ENCODE assay signal across 8 mouse cellular contexts in genomic region chr2:168154090-168154881, GRCm38 (mm10). TPM values are rescaled to one million over a fixed set of nuclear protein-coding genes. Genes with fewer than 3 reads are reported as not detected.
DNase-seq lines count a peak whose midpoint lies in the region; ATAC-seq and TF ChIP-seq lines count a peak whose summit lies in the region.

No protein-coding gene starts in this region.

- H3K4me3 ChIP-seq in MEL (ENCODE audit: control insufficient read depth in 1 of 2, insufficient read depth in 1 of 2, low read depth in 2 of 2, low read length in 2 of 2), result peak overlapping the region; percentile 36 to 46
- peak overlapping the region; percentile 34 for H3K4me3 ChIP-seq in hindbrain, embryonic 10.5 days
- H3K4me3 ChIP-seq in lung, postnatal 0 days (ENCODE audit: low read depth, low read length), result no peak overlapping the region

- H3K27ac ChIP-seq in MEL (ENCODE audit: control insufficient read depth, low read depth, low read length), result 0 out of 2 replicates have a peak overlapping the region, but pooled peaks have one; percentile 46
- peak overlapping the region; percentile 91 for H3K27ac ChIP-seq in hindbrain, embryonic 10.5 days
- no peak overlapping the region; the same call in 1 of the 2 replicates for H3K27ac ChIP-seq in lung, postnatal 0 days (ENCODE audit: low read length)

- H3K79me2 ChIP-seq in MEL (ENCODE audit: control insufficient read depth, insufficient read depth, low read length, poor library complexity), result no peaks in the 10 kb centered on the region

- no peaks in the 10 kb centered on the region for H3K27me3 ChIP-seq in MEL (ENCODE audit: control insufficient read depth in 1 of 2, insufficient read depth in 2 of 2, low read length in 2 of 2)
- H3K27me3 ChIP-seq in hindbrain, embryonic 10.5 days (ENCODE audit: insufficient read depth, poor library complexity, severe bottlenecking), result peaks cover 37% of the 10 kb centered on the region
- no peaks in the 10 kb centered on the region for H3K27me3 ChIP-seq in lung, postnatal 0 days (replicated peaks; ENCODE audit: insufficient read depth, low read length)

- no peaks in the 10 kb centered on the region for H3K9me3 ChIP-seq in MEL (replicated peaks; ENCODE audit: insufficient read depth, low read length)
- H3K9me3 ChIP-seq in hindbrain, embryonic 10.5 days, result no peaks in the 10 kb centered on the region
- H3K9me3 ChIP-seq in lung, postnatal 0 days (ENCODE audit: low read length), result no peaks in the 10 kb centered on the region

- peak; percentile 90 for DNase-seq in MEL (ENCODE audit: low read depth, low spot score)
- peak; percentile 15 for DNase-seq in cerebellum, adult 8-10 months
- DNase-seq in hindbrain, embryonic 10.5 days (ENCODE audit: low spot score), result peak; percentile 94
- peak; percentile 82 for DNase-seq in layer of hippocampus, adult 9-11 months
- DNase-seq in lung, postnatal 0 days (ENCODE audit: low spot score), result peak; percentile 98
- peak; percentile 83 for DNase-seq in ovary, postnatal 14 days (ENCODE audit: low spot score)
- DNase-seq in thymus, postnatal 14 days, result peak; percentile 90

- H3K4me1 ChIP-seq in MEL (ENCODE audit: control insufficient read depth in 1 of 2, insufficient read depth in 2 of 2, low read length in 2 of 2), result peaks cover 0 to 7% of the 10 kb centered on the region in 2 experiments; a peak in 3 of 4 replicates
- peaks cover 43% of the 10 kb centered on the region for H3K4me1 ChIP-seq in hindbrain, embryonic 10.5 days (replicated peaks)
- no peaks in the 10 kb centered on the region for H3K4me1 ChIP-seq in lung, postnatal 0 days (ENCODE audit: insufficient read depth, low read depth, low read length)

- ATAC-seq in frontal cortex, adult (ENCODE audit: low TSS enrichment), result peak; percentile 70; the same call in 1 of the 2 replicates
- ATAC-seq in lung, postnatal 0 days, result peak; percentile 98

- TF ChIP-seq CTCF in MEL (IDR thresholded peaks at IDR 0.05 in 2 of 3, conservative IDR thresholded peaks at IDR 0.05 in 1 of 3; ENCODE audit: control insufficient read depth in 1 of 3, insufficient read depth in 1 of 3, low read depth in 2 of 3, low read length in 3 of 3, poor library complexity in 1 of 3, severe bottlenecking in 1 of 3), result peak; percentile 65 to 80 (median 69)
- peak; percentile 83 for TF ChIP-seq CTCF in lung, postnatal 0 days (IDR thresholded peaks at IDR 0.05)

- peaks cover 0 to 4% of the 10 kb centered on the region in 2 experiments; a peak in 1 of 4 replicates for H3K36me3 ChIP-seq in MEL (ENCODE audit: control insufficient read depth in 1 of 2, insufficient read depth in 2 of 2, low read length in 2 of 2)
- no peaks in the 10 kb centered on the region for H3K36me3 ChIP-seq in hindbrain, embryonic 10.5 days
- H3K36me3 ChIP-seq in lung, postnatal 0 days (ENCODE audit: insufficient read depth, low read length), result no peaks in the 10 kb centered on the region

- 20% methylated on average over 14 of the region's 14 CpGs for WGBS in hindbrain, embryonic 10.5 days
- WGBS in lung, postnatal 0 days, result 20% methylated on average over 13 of the region's 14 CpGs

- peak overlapping the region; percentile 11 for H3K4me2 ChIP-seq in lung, postnatal 0 days (replicated peaks; ENCODE audit: low read depth, low read length)

- peak overlapping the region; percentile 57 for H3K9ac ChIP-seq in MEL (ENCODE audit: control insufficient read depth, low read depth, low read length, poor library complexity, severe bottlenecking)
- no peak overlapping the region for H3K9ac ChIP-seq in lung, postnatal 0 days (replicated peaks; ENCODE audit: low read depth)

- TF ChIP-seq RAD21 in MEL (IDR thresholded peaks at IDR 0.05; ENCODE audit: low read depth, low read length), result peak; percentile 9

- TF ChIP-seq POLR2A in MEL (IDR thresholded peaks at IDR 0.05; ENCODE audit: control insufficient read depth in 1 of 2, insufficient read depth in 1 of 2, low read depth in 1 of 2, low read length in 2 of 2, poor library complexity in 1 of 2), result peak in 1 of 2 experiments; percentile 55; a peak in 1 of 4 replicates

- no peak; a peak in 1 of 4 replicates for TF ChIP-seq EP300 in MEL (IDR thresholded peaks at IDR 0.05; ENCODE audit: low read depth in 1 of 2, low read length in 2 of 2)
- peak; percentile 59 for TF ChIP-seq EP300 in lung, postnatal 0 days (IDR thresholded peaks at IDR 0.05)

TF ChIP-seq in MEL, 35 proteins besides CTCF, POLR2A, EP300 and RAD21:
- TF ChIP-seq CHD2 (IDR thresholded peaks at IDR 0.05; ENCODE audit: low read length) (no peak; the same call in 1 of the 2 replicates), MAZ (IDR thresholded peaks at IDR 0.05; ENCODE audit: low read depth, low read length) (peak; percentile 80; the same call in 1 of the 2 replicates), NELFE (IDR thresholded peaks at IDR 0.05; ENCODE audit: low read depth, low read length) (peak; percentile 45; the same call in 1 of the 2 replicates), MXI1 (IDR thresholded peaks at IDR 0.05; ENCODE audit: low read depth, low read length) (0 out of 2 replicates have a peak, but pooled peaks have one; percentile 15), POLR2AphosphoS5 (IDR thresholded peaks at IDR 0.05; ENCODE audit: borderline replicate concordance, low read depth, low read length) (no peak), USF1 (IDR thresholded peaks at IDR 0.05; ENCODE audit: low read depth, low read length) (0 out of 2 replicates have a peak, but pooled peaks have one; percentile 2), TBP (IDR thresholded peaks at IDR 0.05; ENCODE audit: low read depth, low read length) (no peak), ELF1 (IDR thresholded peaks at IDR 0.05; ENCODE audit: low read depth, low read length) (peak; percentile 61; the same call in 1 of the 2 replicates), CHD1 (IDR thresholded peaks at IDR 0.05; ENCODE audit: low read depth, low read length) (no peak), SIN3A (IDR thresholded peaks at IDR 0.05; ENCODE audit: low read length) (peak; percentile 54), ETS1 (IDR thresholded peaks at IDR 0.05; ENCODE audit: low read depth, low read length) (no peak), SMC3 (IDR thresholded peaks at IDR 0.05; ENCODE audit: low read depth, low read length) (peak; percentile 30; the same call in 1 of the 2 replicates), GATA1 (IDR thresholded peaks at IDR 0.05; ENCODE audit: low read depth, low read length) (no peak), GABPA (IDR thresholded peaks at IDR 0.05; ENCODE audit: low read depth, low read length) (no peak), MAX (IDR thresholded peaks at IDR 0.05; ENCODE audit: low read length) (peak; percentile 40; the same call in 1 of the 2 replicates), KAT2A (conservative IDR thresholded peaks at IDR 0.05; ENCODE audit: low read depth, low read length) (no peak), ZMIZ1 (IDR thresholded peaks at IDR 0.05; ENCODE audit: low read depth, low read length) (no peak), BHLHE40 (IDR thresholded peaks at IDR 0.05; ENCODE audit: borderline replicate concordance, low read depth, low read length) (0 out of 2 replicates have a peak, but pooled peaks have one; percentile 33), TCF12 (IDR thresholded peaks at IDR 0.05; ENCODE audit: low read depth, low read length) (peak; percentile 56; the same call in 1 of the 2 replicates), HCFC1 (IDR thresholded peaks at IDR 0.05; ENCODE audit: low read depth, low read length) (peak; percentile 30; the same call in 1 of the 2 replicates)
TF ChIP-seq in MEL: peak in this region for 11.

RNA-seq across cellular contexts. Expression of gene Adnp, which starts 52.6 kb away (rescaled TPM):
- total RNA-seq in MEL (2012; rRNA removed), result 2.3 and 2.8 TPM in 2 replicates
- polyA plus RNA-seq in MEL (2012; ENCODE audit: insufficient read depth in 1 of 2, insufficient read length in 2 of 2, low read depth in 1 of 2, low replicate concordance in 2 of 2, missing spikeins in 1 of 2), result 10 to 100 TPM; 11.9 to 29.4 TPM
- 2.3 and 2.7 TPM in 2 replicates for polyA plus RNA-seq in hindbrain, embryonic 10.5 days (2016; fragmentation: Nextera tagmentation; extraction: Ambion mirVana)
- 3.4 and 4.9 TPM in 2 replicates for polyA plus RNA-seq in lung, postnatal 0 days (2015; fragmentation: Nextera tagmentation; extraction: Ambion mirVana)

Comparison
In these comparisons a context has a peak if more than half of its experiments do, and no peak if none do; other contexts are left out.
1. DNase-seq: peak in every context shown above with its lines; median percentile 98 in lung, postnatal 0 days; 94 in hindbrain, embryonic 10.5 days; 90 in MEL; 90 in thymus, postnatal 14 days; 83 in ovary, postnatal 14 days; 82 in layer of hippocampus, adult 9-11 months; 15 in cerebellum, adult 8-10 months.